Mouse (Mus musculus): ENCODE data around the gene Tm9sf3.

GRCm38 (mm10) chr19:41262712-41263629 lies 826 bp downstream of the Tm9sf3 start:
- TF ChIP-seq CTCF (IDR thresholded peaks at IDR 0.05; ENCODE audit: borderline replicate concordance, insufficient read depth, low read depth, low read length): no peak
- no peak for TF ChIP-seq POLR2A (IDR thresholded peaks at IDR 0.05; ENCODE audit: borderline replicate concordance, insufficient read depth, low read length)
